Mouse (Mus musculus): ENCODE results near the gene Idh1.

GRCm38 (mm10) chr1:65167496-65167895, 18.8 kb downstream of the Idh1 start:
- TF ChIP-seq MYB (IDR thresholded peaks at IDR 0.05; ENCODE audit: low read depth, low read length) (no peak), CTCF (IDR thresholded peaks at IDR 0.05 in 2 of 3, conservative IDR thresholded peaks at IDR 0.05 in 1 of 3; ENCODE audit: control insufficient read depth in 1 of 3, insufficient read depth in 1 of 3, low read depth in 2 of 3, low read length in 3 of 3, poor library complexity in 1 of 3, severe bottlenecking in 1 of 3) (no peak), POLR2A (IDR thresholded peaks at IDR 0.05; ENCODE audit: control insufficient read depth in 1 of 2, insufficient read depth in 1 of 2, low read depth in 1 of 2, low read length in 2 of 2, poor library complexity in 1 of 2) (no peak), SIN3A (IDR thresholded peaks at IDR 0.05; ENCODE audit: low read length) (no peak), NELFE (IDR thresholded peaks at IDR 0.05; ENCODE audit: low read depth, low read length) (no peak), CHD2 (IDR thresholded peaks at IDR 0.05; ENCODE audit: low read length) (no peak), JUND (IDR thresholded peaks at IDR 0.05; ENCODE audit: low read depth, low read length) (no peak), KAT2A (conservative IDR thresholded peaks at IDR 0.05; ENCODE audit: low read depth, low read length) (no peak), USF1 (IDR thresholded peaks at IDR 0.05; ENCODE audit: low read depth, low read length) (no peak), E2F4 (IDR thresholded peaks at IDR 0.05; ENCODE audit: borderline replicate concordance, low read depth, low read length) (no peak), USF2 (IDR thresholded peaks at IDR 0.05; ENCODE audit: borderline replicate concordance in 1 of 2, insufficient read depth in 1 of 2, low read depth in 1 of 2, low read length in 2 of 2) (no peak)
